Comparison of ENCODE assay signal across 9 mouse cellular contexts in the genomic region with DNA sequence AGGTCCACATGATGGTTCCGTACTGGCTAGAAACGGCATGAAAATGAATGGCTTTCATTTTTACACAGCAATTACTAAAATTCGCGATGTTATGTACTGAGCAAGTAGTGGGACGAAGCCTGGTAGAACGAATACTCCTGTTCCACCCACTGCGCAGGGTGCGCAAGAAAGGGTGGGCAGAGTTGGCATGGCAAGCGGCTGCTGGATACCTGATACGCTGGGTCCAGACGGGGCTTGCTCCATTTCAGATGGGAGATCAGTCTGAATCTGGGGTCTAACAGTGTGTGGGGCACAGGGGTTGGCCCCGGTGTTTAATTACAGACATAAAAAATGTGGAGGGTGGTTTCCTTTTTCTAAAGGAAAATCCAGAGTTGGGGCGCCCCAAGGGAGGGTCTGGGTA. TPM values are rescaled to one million over a fixed set of nuclear protein-coding genes. Genes with fewer than 3 reads are reported as not detected.
DNase-seq lines count a peak whose midpoint lies in the region; ATAC-seq and TF ChIP-seq lines count a peak whose summit lies in the region.
"Had no signal": no experiment of that assay in that cellular context is flagged by ENCODE, and none has a peak within 500 bp of the region (broad histone marks: within the 10 kb centered on the region; RNA-seq: fewer than 3 reads in every experiment).

No protein-coding gene starts in this region.

- WGBS in liver, embryonic 11.5 days, result 46% methylated on average over 13 of the region's 13 CpGs
- 41% methylated on average over 13 of the region's 13 CpGs for WGBS in embryonic facial prominence, embryonic 11.5 days
- 44% methylated on average over 13 of the region's 13 CpGs for WGBS in hindbrain, embryonic 15.5 days
- WGBS in midbrain, embryonic 16.5 days, result 44% methylated on average over 12 of the region's 13 CpGs
- 39% methylated on average over 13 of the region's 13 CpGs for WGBS in kidney, adult 2 months

- H3K4me2 ChIP-seq in liver, embryonic 11.5 days, result peak overlapping the region; percentile 85
- peak overlapping the region; percentile 87; the same call in 1 of the 2 replicates for H3K4me2 ChIP-seq in embryonic facial prominence, embryonic 11.5 days (ENCODE audit: low read depth, low read length)
- H3K4me2 ChIP-seq in hindbrain, embryonic 15.5 days, result peak overlapping the region; percentile 75
- peak overlapping the region; percentile 62 for H3K4me2 ChIP-seq in midbrain, embryonic 16.5 days (ENCODE audit: low read length)

- H3K4me1 ChIP-seq in liver, embryonic 11.5 days (replicated peaks; ENCODE audit: control insufficient read depth, insufficient read depth, low read length), result peaks cover 14% of the 10 kb centered on the region
- H3K4me1 ChIP-seq in embryonic facial prominence, embryonic 11.5 days (ENCODE audit: control insufficient read depth, insufficient read depth, low read length), result peaks cover 7% of the 10 kb centered on the region; the same call in 1 of the 2 replicates
- H3K4me1 ChIP-seq in hindbrain, embryonic 15.5 days (replicated peaks), result peaks cover 40% of the 10 kb centered on the region
- H3K4me1 ChIP-seq in midbrain, embryonic 16.5 days (ENCODE audit: control insufficient read depth, insufficient read depth, low read length), result peaks cover 26% of the 10 kb centered on the region
- no peaks in the 10 kb centered on the region for H3K4me1 ChIP-seq in kidney, adult 2 months (ENCODE audit: control insufficient read depth, insufficient read depth, low read length)

- no peak overlapping the region for H3K27ac ChIP-seq in liver, embryonic 11.5 days (ENCODE audit: low read depth, low read length)
- H3K27ac ChIP-seq in embryonic facial prominence, embryonic 11.5 days (replicated peaks; ENCODE audit: low read depth, low read length), result no peak overlapping the region
- peak overlapping the region; percentile 93 for H3K27ac ChIP-seq in hindbrain, embryonic 15.5 days (replicated peaks)
- 0 out of 2 replicates have a peak overlapping the region, but pooled peaks have one; percentile 91 for H3K27ac ChIP-seq in midbrain, embryonic 16.5 days (ENCODE audit: low read length)
- H3K27ac ChIP-seq in kidney, adult 2 months (ENCODE audit: insufficient read depth, low read depth, low read length), result no peak overlapping the region
- H3K27ac ChIP-seq: macrophage had no signal

- no peak for TF ChIP-seq CTCF in kidney, adult 2 months (conservative IDR thresholded peaks at IDR 0.05; ENCODE audit: insufficient read depth, insufficient read length, low read depth, low read length)

- no peaks in the 10 kb centered on the region for H3K9me3 ChIP-seq in liver, embryonic 11.5 days (ENCODE audit: control insufficient read depth, low read length)
- no peaks in the 10 kb centered on the region for H3K9me3 ChIP-seq in embryonic facial prominence, embryonic 11.5 days (replicated peaks; ENCODE audit: control insufficient read depth, low read length)
- H3K9me3 ChIP-seq in hindbrain, embryonic 15.5 days, result no peaks in the 10 kb centered on the region
- H3K9me3 ChIP-seq in midbrain, embryonic 16.5 days (replicated peaks; ENCODE audit: control insufficient read depth, low read length, poor library complexity, severe bottlenecking), result no peaks in the 10 kb centered on the region

- TF ChIP-seq POLR2A in kidney, adult 2 months (IDR thresholded peaks at IDR 0.05; ENCODE audit: low read depth, low read length), result no peak

- H3K36me3 ChIP-seq in liver, embryonic 11.5 days (ENCODE audit: control insufficient read depth, insufficient read depth, low read length), result no peaks in the 10 kb centered on the region
- no peaks in the 10 kb centered on the region for H3K36me3 ChIP-seq in embryonic facial prominence, embryonic 11.5 days (replicated peaks; ENCODE audit: control insufficient read depth, insufficient read depth, low read depth, low read length)
- H3K36me3 ChIP-seq in hindbrain, embryonic 15.5 days, result no peaks in the 10 kb centered on the region; the same call in 1 of the 2 replicates
- H3K36me3 ChIP-seq in midbrain, embryonic 16.5 days (ENCODE audit: control insufficient read depth, insufficient read depth, low read length), result peaks cover 3% of the 10 kb centered on the region; the same call in 1 of the 2 replicates
- no peaks in the 10 kb centered on the region for H3K36me3 ChIP-seq in kidney, adult 2 months (ENCODE audit: control insufficient read depth, insufficient read depth, low read length)

- peak overlapping the region; percentile 57 for H3K4me3 ChIP-seq in liver, embryonic 11.5 days (ENCODE audit: low read depth, low read length)
- H3K4me3 ChIP-seq in embryonic facial prominence, embryonic 11.5 days (ENCODE audit: low read depth, low read length), result no peak overlapping the region; the same call in 1 of the 2 replicates
- peak overlapping the region; percentile 57 for H3K4me3 ChIP-seq in hindbrain, embryonic 15.5 days
- peak overlapping the region; percentile 75 for H3K4me3 ChIP-seq in midbrain, embryonic 16.5 days (ENCODE audit: low read depth, low read length)
- H3K4me3 ChIP-seq in kidney, adult 2 months (ENCODE audit: insufficient read depth, low read depth, low read length), result no peak overlapping the region

- DNase-seq in liver, embryonic 11.5 days (ENCODE audit: low spot score), result no peak
- DNase-seq in liver, result no peak
- DNase-seq in embryonic facial prominence, embryonic 11.5 days (ENCODE audit: low spot score), result no peak
- no peak for DNase-seq in retina, postnatal 1 day
- DNase-seq in kidney, adult 2 months, result no peak
- DNase-seq in urinary bladder, adult 2 months (ENCODE audit: low spot score), result no peak

- H3K27me3 ChIP-seq in liver, embryonic 11.5 days (replicated peaks; ENCODE audit: control insufficient read depth, insufficient read depth, low read length), result peaks cover 68% of the 10 kb centered on the region
- H3K27me3 ChIP-seq in embryonic facial prominence, embryonic 11.5 days (ENCODE audit: control insufficient read depth, insufficient read depth, low read length), result peaks cover 53% of the 10 kb centered on the region
- peaks cover 46% of the 10 kb centered on the region for H3K27me3 ChIP-seq in hindbrain, embryonic 15.5 days
- H3K27me3 ChIP-seq in midbrain, embryonic 16.5 days (ENCODE audit: control insufficient read depth, insufficient read depth, low read depth, low read length), result peaks cover 37% of the 10 kb centered on the region
- peaks cover 8% of the 10 kb centered on the region; the same call in 1 of the 2 replicates for H3K27me3 ChIP-seq in kidney, adult 2 months (replicated peaks; ENCODE audit: control insufficient read depth, insufficient read depth, low read length)

- no peak for ATAC-seq in liver, embryonic 11.5 days (replicated peaks; ENCODE audit: low FRiP score)
- ATAC-seq in embryonic facial prominence, embryonic 11.5 days (replicated peaks; ENCODE audit: insufficient number of reproducible peaks, low FRiP score, low TSS enrichment, low read depth), result peak; percentile 31; the same call in 1 of the 2 replicates
- ATAC-seq in hindbrain, embryonic 15.5 days (ENCODE audit: low FRiP score, low read depth), result peak; percentile 25; the same call in 1 of the 2 replicates
- ATAC-seq in midbrain, embryonic 16.5 days, result peak; percentile 46

- no peak overlapping the region for H3K9ac ChIP-seq in liver, embryonic 11.5 days (ENCODE audit: low read depth, low read length)
- H3K9ac ChIP-seq in embryonic facial prominence, embryonic 11.5 days (replicated peaks; ENCODE audit: low read length), result no peak overlapping the region
- peak overlapping the region; percentile 75; the same call in 1 of the 2 replicates for H3K9ac ChIP-seq in hindbrain, embryonic 15.5 days
- peak overlapping the region; percentile 60 for H3K9ac ChIP-seq in midbrain, embryonic 16.5 days (ENCODE audit: low read depth, low read length)

RNA-seq across cellular contexts. Expression of a gene that starts 1.3 kb away (rescaled TPM):
- 0.90 and 1.1 TPM in 2 replicates for polyA plus RNA-seq in liver, embryonic 11.5 days (2014; fragmentation: Nextera tagmentation; extraction: Ambion mirVana)
- 0.42 and 0.53 TPM in 2 replicates for polyA plus RNA-seq in embryonic facial prominence, embryonic 11.5 days (2014; fragmentation: Nextera tagmentation; extraction: Ambion mirVana)
- polyA plus RNA-seq in hindbrain, embryonic 15.5 days (2015; fragmentation: Nextera tagmentation; extraction: Ambion mirVana), result 11.2 and 11.6 TPM in 2 replicates
- 3.7 and 4.3 TPM in 2 replicates for polyA plus RNA-seq in midbrain, embryonic 16.5 days (2015; fragmentation: Nextera tagmentation; extraction: Ambion mirVana)
- polyA plus RNA-seq in kidney, adult 2 months (2012; rRNA removed), result 0.05 and 0.30 TPM in 2 replicates
- polyA plus RNA-seq in urinary bladder, adult 2 months (2012; rRNA removed), result 0.26 and 0.40 TPM in 2 replicates

RNA-seq across cellular contexts. Expression of a gene that starts 40.1 kb away (rescaled TPM):
- polyA plus RNA-seq in liver, embryonic 11.5 days (2014; fragmentation: Nextera tagmentation; extraction: Ambion mirVana), result 126 and 139 TPM in 2 replicates
- 46.4 and 54.8 TPM in 2 replicates for polyA plus RNA-seq in embryonic facial prominence, embryonic 11.5 days (2014; fragmentation: Nextera tagmentation; extraction: Ambion mirVana)
- 99.1 and 105 TPM in 2 replicates for polyA plus RNA-seq in hindbrain, embryonic 15.5 days (2015; fragmentation: Nextera tagmentation; extraction: Ambion mirVana)
- 104 and 108 TPM in 2 replicates for polyA plus RNA-seq in midbrain, embryonic 16.5 days (2015; fragmentation: Nextera tagmentation; extraction: Ambion mirVana)
- 110 and 123 TPM in 2 replicates for polyA plus RNA-seq in kidney, adult 2 months (2012; rRNA removed)
- polyA plus RNA-seq in urinary bladder, adult 2 months (2012; rRNA removed), result 61.9 and 63.1 TPM in 2 replicates

RNA-seq across cellular contexts. Expression of a gene that starts 51.4 kb away (rescaled TPM):
- polyA plus RNA-seq in liver, embryonic 11.5 days (2014; fragmentation: Nextera tagmentation; extraction: Ambion mirVana), result 40.5 and 42.5 TPM in 2 replicates
- 55.0 and 56.1 TPM in 2 replicates for polyA plus RNA-seq in embryonic facial prominence, embryonic 11.5 days (2014; fragmentation: Nextera tagmentation; extraction: Ambion mirVana)
- 48.7 and 51.4 TPM in 2 replicates for polyA plus RNA-seq in hindbrain, embryonic 15.5 days (2015; fragmentation: Nextera tagmentation; extraction: Ambion mirVana)
- polyA plus RNA-seq in midbrain, embryonic 16.5 days (2015; fragmentation: Nextera tagmentation; extraction: Ambion mirVana), result 57.9 and 64.1 TPM in 2 replicates
- 16.6 and 17.7 TPM in 2 replicates for polyA plus RNA-seq in kidney, adult 2 months (2012; rRNA removed)
- 34.2 and 35.6 TPM in 2 replicates for polyA plus RNA-seq in urinary bladder, adult 2 months (2012; rRNA removed)

Comparison
In these comparisons a context has a peak if more than half of its experiments do, and no peak if none do; other contexts are left out.
1. H3K27ac ChIP-seq: peak in hindbrain, embryonic 15.5 days (single experiment) and midbrain, embryonic 16.5 days (single experiment); none in liver, embryonic 11.5 days (single experiment), embryonic facial prominence, embryonic 11.5 days (single experiment) and kidney, adult 2 months (single experiment).
2. H3K4me3 ChIP-seq: peak in liver, embryonic 11.5 days (single experiment), hindbrain, embryonic 15.5 days (single experiment) and midbrain, embryonic 16.5 days (single experiment); none in embryonic facial prominence, embryonic 11.5 days (single experiment) and kidney, adult 2 months (single experiment).
3. H3K9ac ChIP-seq: peak in hindbrain, embryonic 15.5 days (single experiment) and midbrain, embryonic 16.5 days (single experiment); none in liver, embryonic 11.5 days (single experiment) and embryonic facial prominence, embryonic 11.5 days (single experiment).
4. Peak in every context shown above with its lines, with median percentiles within 50 percentile points of each other: H3K4me2 ChIP-seq.